Comparison of ENCODE assay signal across 8 mouse cellular contexts in genomic region chr14:118924673-118925615, GRCm38 (mm10). TPM values are rescaled to one million over a fixed set of nuclear protein-coding genes. Genes with fewer than 3 reads are reported as not detected.
DNase-seq lines count a peak whose midpoint lies in the region; ATAC-seq and TF ChIP-seq lines count a peak whose summit lies in the region.

Dzip1 (minus strand) TSS chr14:118925460.

- H3K9me3 ChIP-seq in intestine, postnatal 0 days (ENCODE audit: control insufficient read depth), result no peaks in the 10 kb centered on the region
- H3K9me3 ChIP-seq in limb, embryonic 10.5 days (replicated peaks), result no peaks in the 10 kb centered on the region
- H3K9me3 ChIP-seq in midbrain, embryonic 12.5 days, result no peaks in the 10 kb centered on the region
- no peaks in the 10 kb centered on the region for H3K9me3 ChIP-seq in stomach, embryonic 14.5 days (ENCODE audit: control insufficient read depth, low read depth, low read length)

- H3K4me1 ChIP-seq in intestine, postnatal 0 days (replicated peaks; ENCODE audit: control insufficient read depth, insufficient read depth, low read length), result peaks cover 13% of the 10 kb centered on the region; the same call in 1 of the 2 replicates
- H3K4me1 ChIP-seq in limb, embryonic 10.5 days, result peaks cover 44% of the 10 kb centered on the region
- peaks cover 38% of the 10 kb centered on the region for H3K4me1 ChIP-seq in midbrain, embryonic 12.5 days
- H3K4me1 ChIP-seq in stomach, embryonic 14.5 days (ENCODE audit: control insufficient read depth, insufficient read depth, low read length), result peaks cover 34% of the 10 kb centered on the region

- peak; percentile 16 to 32 for DNase-seq in spleen, adult 18-20 months
- no peak for DNase-seq in spleen, adult 12 weeks (ENCODE audit: low spot score)
- DNase-seq in embryo, embryonic 11.5 days (ENCODE audit: low read depth, low spot score), result peak; percentile 73
- peak; percentile 84 for DNase-seq in limb, embryonic 10.5 days (ENCODE audit: low spot score)

- peak within 1 kb of the TSS; percentile 84 for H3K4me2 ChIP-seq in intestine, postnatal 0 days (replicated peaks; ENCODE audit: low read depth)
- H3K4me2 ChIP-seq in midbrain, embryonic 12.5 days (replicated peaks), result peak within 1 kb of the TSS; percentile 86
- peak within 1 kb of the TSS; percentile 62 for H3K4me2 ChIP-seq in stomach, embryonic 14.5 days (replicated peaks; ENCODE audit: low read depth, low read length)

- 3% methylated on average over 49 of the region's 55 CpGs for whole genome bisulfite sequencing in intestine, postnatal 0 days
- WGBS in limb, embryonic 10.5 days, result under 1% methylated on average over 55 of the region's 55 CpGs
- WGBS in midbrain, embryonic 12.5 days, result under 1% methylated on average over 55 of the region's 55 CpGs
- WGBS in stomach, embryonic 14.5 days, result under 1% methylated on average over 47 of the region's 55 CpGs

- H3K36me3 ChIP-seq in intestine, postnatal 0 days (ENCODE audit: control insufficient read depth, insufficient read depth), result no peaks in the 10 kb centered on the region
- peaks cover 15% of the 10 kb centered on the region for H3K36me3 ChIP-seq in limb, embryonic 10.5 days
- H3K36me3 ChIP-seq in midbrain, embryonic 12.5 days, result no peaks in the 10 kb centered on the region
- H3K36me3 ChIP-seq in stomach, embryonic 14.5 days (ENCODE audit: control insufficient read depth, insufficient read depth, low read length), result peaks cover 2% of the 10 kb centered on the region; the same call in 1 of the 2 replicates

- peak within 1 kb of the TSS; percentile 60 for H3K27ac ChIP-seq in intestine, postnatal 0 days (ENCODE audit: low read depth, low read length)
- peak within 1 kb of the TSS; percentile 94 for H3K27ac ChIP-seq in limb, embryonic 10.5 days
- H3K27ac ChIP-seq in midbrain, embryonic 12.5 days (replicated peaks), result peak within 1 kb of the TSS; percentile 93
- peak within 1 kb of the TSS; percentile 81 for H3K27ac ChIP-seq in stomach, embryonic 14.5 days (ENCODE audit: low read length)

- H3K4me3 ChIP-seq in intestine, postnatal 0 days (ENCODE audit: low read depth, low read length), result peak within 1 kb of the TSS; percentile 56
- H3K4me3 ChIP-seq in limb, embryonic 10.5 days, result peak within 1 kb of the TSS; percentile 81
- H3K4me3 ChIP-seq in midbrain, embryonic 12.5 days, result peak within 1 kb of the TSS; percentile 66
- peak within 1 kb of the TSS; percentile 69 for H3K4me3 ChIP-seq in stomach, embryonic 14.5 days (ENCODE audit: low read depth, low read length)

- peak; percentile 54 for ATAC-seq in granulocyte monocyte progenitor cell, adult 5-6 weeks (replicated peaks; ENCODE audit: poor library complexity, severe bottlenecking)
- peak; percentile 76 for ATAC-seq in intestine, postnatal 0 days
- ATAC-seq in midbrain, embryonic 12.5 days (ENCODE audit: low FRiP score, low read depth), result peak; percentile 92
- ATAC-seq in stomach, embryonic 14.5 days (ENCODE audit: insufficient number of reproducible peaks, insufficient read depth, low FRiP score, low read depth), result peak; percentile 91

- 0 out of 2 replicates have a peak within 1 kb of the TSS, but pooled peaks have one; percentile 40 for H3K9ac ChIP-seq in intestine, postnatal 0 days (ENCODE audit: low read depth, low read length)
- peak within 1 kb of the TSS; percentile 88 for H3K9ac ChIP-seq in midbrain, embryonic 12.5 days (replicated peaks)
- H3K9ac ChIP-seq in stomach, embryonic 14.5 days (replicated peaks; ENCODE audit: low read depth, low read length), result peak within 1 kb of the TSS; percentile 66

- TF ChIP-seq CTCF in intestine, postnatal 0 days (IDR thresholded peaks at IDR 0.05; ENCODE audit: low read depth), result no peak; the same call in 1 of the 2 replicates

- peaks cover 14% of the 10 kb centered on the region for H3K27me3 ChIP-seq in intestine, postnatal 0 days (replicated peaks; ENCODE audit: control insufficient read depth, insufficient read depth, low read length)
- peaks cover 37% of the 10 kb centered on the region for H3K27me3 ChIP-seq in limb, embryonic 10.5 days (ENCODE audit: low read depth, poor library complexity, severe bottlenecking)
- peaks cover 18% of the 10 kb centered on the region for H3K27me3 ChIP-seq in midbrain, embryonic 12.5 days
- H3K27me3 ChIP-seq in stomach, embryonic 14.5 days (ENCODE audit: control insufficient read depth, insufficient read depth, low read length), result no peaks in the 10 kb centered on the region

RNA-seq across cellular contexts. Expression of gene Dzip1, which starts in this region (rescaled TPM):
- total RNA-seq in granulocyte monocyte progenitor cell, adult 5-6 weeks (2014; fragmentation: Nextera tagmentation), result 0.53 TPM in 1 of 2 replicates, not detected in the other
- 1.7 TPM in 1 of 2 replicates, not detected in the other for total RNA-seq in granulocyte monocyte progenitor cell, adult 5-6 weeks (2017)
- polyA plus RNA-seq in intestine, postnatal 0 days (2015; fragmentation: Nextera tagmentation; extraction: Ambion mirVana), result 2.7 and 3.2 TPM in 2 replicates
- 13.9 and 20.7 TPM in 2 replicates for polyA plus RNA-seq in limb, embryonic 10.5 days (2016; fragmentation: Nextera tagmentation; extraction: Ambion mirVana)
- 44.5 and 45.4 TPM in 2 replicates for polyA plus RNA-seq in midbrain, embryonic 12.5 days (2016; fragmentation: Nextera tagmentation; extraction: Ambion mirVana)
- 26.8 and 27.3 TPM in 2 replicates for polyA plus RNA-seq in stomach, embryonic 14.5 days (2014; fragmentation: Nextera tagmentation; extraction: Ambion mirVana)
